Mouse (Mus musculus): ENCODE measurements around the gene Ypel3. TPM values are rescaled to one million over a fixed set of nuclear protein-coding genes. Genes with fewer than 3 reads are reported as not detected.
"Not testable (repeated sequence)": the region's sequence is repeated elsewhere in the genome, so short reads cannot be mapped to it uniquely, and the experiment has no call there.

Ypel3 gene
- total RNA-seq (2012; rRNA removed), result 19.4 and 20.8 TPM in 2 replicates

DNA sequence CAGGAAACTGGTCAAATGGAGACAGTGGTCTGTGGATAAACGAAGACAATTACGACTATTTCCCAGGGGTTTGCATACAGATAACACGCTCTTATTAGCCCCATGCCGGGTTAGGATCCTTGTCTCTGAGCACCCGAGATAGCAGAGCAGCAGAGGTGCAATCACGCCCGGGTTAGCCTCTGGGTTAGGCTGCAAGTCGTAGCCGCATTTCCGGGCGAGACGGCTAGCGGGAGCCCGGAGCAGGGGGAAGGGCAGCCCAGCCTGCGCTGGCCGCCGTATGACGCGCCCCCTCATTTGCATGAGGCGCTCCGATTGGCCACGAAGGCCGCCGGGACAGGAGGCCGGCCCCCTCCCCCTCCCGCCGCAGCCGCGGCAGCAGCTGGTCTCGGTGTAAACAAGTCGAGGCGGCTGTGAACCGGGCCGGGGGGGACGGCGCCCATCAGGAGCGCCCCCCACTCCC, at the start of gene Ypel3:
Ypel3 (plus strand) TSS at position 358 of the 460 bp plus-strand sequence.
- H3K4me1 ChIP-seq (ENCODE audit: control insufficient read depth in 2 of 2, insufficient read depth in 2 of 2, low read length in 2 of 2, poor library complexity in 1 of 2), result peaks cover 5 to 23% of the 10 kb centered on the region in 2 experiments
- peaks cover 2% of the 10 kb centered on the region; the same call in 1 of the 2 replicates for H3K36me3 ChIP-seq (ENCODE audit: control insufficient read depth, insufficient read depth, low read length, poor library complexity, severe bottlenecking)
- in situ Hi-C loops (cut with MboI; ENCODE audit: low sequenced_read_pairs in 2 of 2, unreplicated experiment in 2 of 2), result no loop called here
- peak within 1 kb of the TSS; percentile 74 to 85 for H3K4me3 ChIP-seq (ENCODE audit: insufficient read depth in 1 of 2, low read depth in 1 of 2, low read length in 2 of 2, poor library complexity in 1 of 2, severe bottlenecking in 1 of 2)
- TF ChIP-seq MAFK (IDR thresholded peaks at IDR 0.05; ENCODE audit: insufficient read depth, low read depth, low read length) (no peak), ZNF384 (IDR thresholded peaks at IDR 0.05; ENCODE audit: low read depth, low read length) (no peak), HCFC1 (IDR thresholded peaks at IDR 0.05; ENCODE audit: borderline replicate concordance, insufficient read depth, low read length) (0 out of 2 replicates have a peak, but pooled peaks have one; percentile 5)
- H3K9ac ChIP-seq (ENCODE audit: insufficient read depth, low read depth, low read length, poor library complexity, severe bottlenecking), result peak within 1 kb of the TSS; percentile 77
- peak; percentile 62 for DNase-seq (ENCODE audit: low read depth, low spot score)
- no peaks in the 10 kb centered on the region for H3K9me3 ChIP-seq (ENCODE audit: control insufficient read depth, insufficient read depth, low read depth, low read length)
- H3K27ac ChIP-seq (ENCODE audit: insufficient read depth, low read depth, low read length, poor library complexity, severe bottlenecking), result peak within 1 kb of the TSS; percentile 5

DNA sequence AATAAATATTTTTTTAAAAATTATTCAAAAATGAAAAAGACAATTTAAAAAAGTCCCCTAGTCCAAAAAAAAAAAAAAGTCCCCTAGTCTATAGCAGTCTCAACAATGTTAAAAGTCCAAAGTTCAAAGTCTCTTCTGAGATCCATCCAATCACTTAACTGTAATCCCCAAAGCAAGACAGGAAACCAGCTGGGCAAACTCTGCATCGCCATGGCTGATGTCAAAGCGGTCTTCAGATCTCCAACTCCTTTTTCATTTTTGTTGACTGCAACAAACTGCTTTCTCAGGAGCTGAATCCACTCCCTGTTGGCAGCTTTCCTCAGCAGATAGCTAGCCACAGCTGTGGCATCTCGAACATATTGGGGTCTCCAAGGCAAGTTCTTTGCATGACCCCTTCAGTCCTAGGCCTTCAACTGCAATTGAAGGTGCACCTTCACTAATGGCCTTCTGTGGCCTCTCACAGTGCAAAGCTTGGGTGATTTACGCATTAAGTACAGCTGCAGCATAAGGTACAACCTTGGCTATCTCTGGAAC, 46.4 kb upstream of the Ypel3 start:
- H3K9ac ChIP-seq (ENCODE audit: insufficient read depth, low read depth, low read length, poor library complexity, severe bottlenecking); H3K4me3 ChIP-seq (ENCODE audit: insufficient read depth in 1 of 2, low read depth in 1 of 2, low read length in 2 of 2, poor library complexity in 1 of 2, severe bottlenecking in 1 of 2); H3K9me3 ChIP-seq (ENCODE audit: control insufficient read depth, insufficient read depth, low read depth, low read length); H3K27ac ChIP-seq (ENCODE audit: insufficient read depth, low read depth, low read length, poor library complexity, severe bottlenecking); H3K4me1 ChIP-seq (ENCODE audit: control insufficient read depth in 2 of 2, insufficient read depth in 2 of 2, low read length in 2 of 2, poor library complexity in 1 of 2); H3K36me3 ChIP-seq (ENCODE audit: control insufficient read depth, insufficient read depth, low read length, poor library complexity, severe bottlenecking); DNase-seq (ENCODE audit: low read depth, low spot score); in situ Hi-C loops (cut with MboI; ENCODE audit: low sequenced_read_pairs in 2 of 2, unreplicated experiment in 2 of 2): not testable (repeated sequence)

DNA sequence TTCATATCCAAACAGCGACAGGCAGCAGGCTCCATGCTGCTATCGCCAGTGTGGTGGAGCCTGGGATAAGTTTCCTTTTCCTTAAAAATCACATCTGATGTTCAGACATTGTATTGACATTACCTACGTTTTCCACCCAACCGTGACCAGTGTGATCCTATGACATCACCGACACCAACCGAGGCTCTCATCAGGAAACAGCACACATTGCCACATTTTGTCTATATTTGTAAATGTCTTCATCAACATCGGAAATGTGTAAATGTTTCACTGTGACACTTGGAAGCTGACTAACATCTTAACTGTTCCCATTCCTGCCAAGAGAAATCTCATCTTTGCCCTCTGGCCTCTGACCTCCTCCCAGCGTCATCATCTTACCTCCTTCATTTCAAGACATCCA, 40.6 kb upstream of the Ypel3 start:
- H3K9ac ChIP-seq (ENCODE audit: insufficient read depth, low read depth, low read length, poor library complexity, severe bottlenecking), result no peak overlapping the region
- H3K9me3 ChIP-seq (ENCODE audit: control insufficient read depth, insufficient read depth, low read depth, low read length), result no peaks in the 10 kb centered on the region
- H3K4me3 ChIP-seq (ENCODE audit: insufficient read depth in 1 of 2, low read depth in 1 of 2, low read length in 2 of 2, poor library complexity in 1 of 2, severe bottlenecking in 1 of 2), result no peak overlapping the region
- no peaks in the 10 kb centered on the region; a peak in 1 of 4 replicates for H3K4me1 ChIP-seq (ENCODE audit: control insufficient read depth in 2 of 2, insufficient read depth in 2 of 2, low read length in 2 of 2, poor library complexity in 1 of 2)
- no peak for TF ChIP-seq CHD2 (IDR thresholded peaks at IDR 0.05; ENCODE audit: low read depth, low read length)
- no peak for TF ChIP-seq ZC3H11A (IDR thresholded peaks at IDR 0.05; ENCODE audit: borderline replicate concordance, low read depth, low read length)
- no peak for TF ChIP-seq ZNF384 (IDR thresholded peaks at IDR 0.05; ENCODE audit: low read depth, low read length)
- no peak for TF ChIP-seq MAFK (IDR thresholded peaks at IDR 0.05; ENCODE audit: insufficient read depth, low read depth, low read length)
- TF ChIP-seq HCFC1 (IDR thresholded peaks at IDR 0.05; ENCODE audit: borderline replicate concordance, insufficient read depth, low read length), result no peak
- no peak overlapping the region for H3K27ac ChIP-seq (ENCODE audit: insufficient read depth, low read depth, low read length, poor library complexity, severe bottlenecking)
- no peak for DNase-seq (ENCODE audit: low read depth, low spot score)
- H3K36me3 ChIP-seq (ENCODE audit: control insufficient read depth, insufficient read depth, low read length, poor library complexity, severe bottlenecking), result no peaks in the 10 kb centered on the region
- in situ Hi-C loops (cut with MboI; ENCODE audit: low sequenced_read_pairs in 2 of 2, unreplicated experiment in 2 of 2), result no loop called here

DNA sequence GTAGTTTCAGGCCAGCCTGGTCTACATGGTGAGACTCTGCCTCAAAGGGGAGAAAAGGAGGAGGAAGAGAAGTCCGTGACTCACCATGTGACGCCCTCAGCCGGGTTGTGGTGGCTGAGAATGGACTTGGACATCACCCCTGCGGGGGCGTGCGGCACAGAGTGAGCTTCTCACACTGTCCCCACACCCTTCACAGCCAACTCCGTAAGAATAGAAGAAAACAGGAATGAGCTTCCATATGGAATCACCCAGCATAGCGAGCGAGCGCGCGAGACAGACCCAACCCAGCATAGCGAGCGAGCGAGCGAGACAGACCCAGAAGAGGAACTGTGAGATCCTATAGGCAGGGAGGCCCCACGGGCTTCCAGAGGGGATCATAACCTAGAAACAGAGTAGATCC, 37.2 kb upstream of the Ypel3 start:
- H3K9me3 ChIP-seq (ENCODE audit: control insufficient read depth, insufficient read depth, low read depth, low read length), result no peaks in the 10 kb centered on the region
- TF ChIP-seq CHD2 (IDR thresholded peaks at IDR 0.05; ENCODE audit: low read depth, low read length) (no peak), ZC3H11A (IDR thresholded peaks at IDR 0.05; ENCODE audit: borderline replicate concordance, low read depth, low read length) (no peak), MAFK (IDR thresholded peaks at IDR 0.05; ENCODE audit: insufficient read depth, low read depth, low read length) (no peak), ZNF384 (IDR thresholded peaks at IDR 0.05; ENCODE audit: low read depth, low read length) (no peak), HCFC1 (IDR thresholded peaks at IDR 0.05; ENCODE audit: borderline replicate concordance, insufficient read depth, low read length) (no peak)
- H3K27ac ChIP-seq (ENCODE audit: insufficient read depth, low read depth, low read length, poor library complexity, severe bottlenecking), result no peak overlapping the region
- H3K36me3 ChIP-seq (ENCODE audit: control insufficient read depth, insufficient read depth, low read length, poor library complexity, severe bottlenecking), result no peaks in the 10 kb centered on the region
- H3K4me1 ChIP-seq (ENCODE audit: control insufficient read depth in 2 of 2, insufficient read depth in 2 of 2, low read length in 2 of 2, poor library complexity in 1 of 2), result peaks cover 0 to 4% of the 10 kb centered on the region in 2 experiments; a peak in 1 of 4 replicates
- in situ Hi-C loops (cut with MboI; ENCODE audit: low sequenced_read_pairs in 2 of 2, unreplicated experiment in 2 of 2), result no loop called here
- H3K9ac ChIP-seq (ENCODE audit: insufficient read depth, low read depth, low read length, poor library complexity, severe bottlenecking), result no peak overlapping the region
- no peak overlapping the region for H3K4me3 ChIP-seq (ENCODE audit: insufficient read depth in 1 of 2, low read depth in 1 of 2, low read length in 2 of 2, poor library complexity in 1 of 2, severe bottlenecking in 1 of 2)
- no peak for DNase-seq (ENCODE audit: low read depth, low spot score)

DNA sequence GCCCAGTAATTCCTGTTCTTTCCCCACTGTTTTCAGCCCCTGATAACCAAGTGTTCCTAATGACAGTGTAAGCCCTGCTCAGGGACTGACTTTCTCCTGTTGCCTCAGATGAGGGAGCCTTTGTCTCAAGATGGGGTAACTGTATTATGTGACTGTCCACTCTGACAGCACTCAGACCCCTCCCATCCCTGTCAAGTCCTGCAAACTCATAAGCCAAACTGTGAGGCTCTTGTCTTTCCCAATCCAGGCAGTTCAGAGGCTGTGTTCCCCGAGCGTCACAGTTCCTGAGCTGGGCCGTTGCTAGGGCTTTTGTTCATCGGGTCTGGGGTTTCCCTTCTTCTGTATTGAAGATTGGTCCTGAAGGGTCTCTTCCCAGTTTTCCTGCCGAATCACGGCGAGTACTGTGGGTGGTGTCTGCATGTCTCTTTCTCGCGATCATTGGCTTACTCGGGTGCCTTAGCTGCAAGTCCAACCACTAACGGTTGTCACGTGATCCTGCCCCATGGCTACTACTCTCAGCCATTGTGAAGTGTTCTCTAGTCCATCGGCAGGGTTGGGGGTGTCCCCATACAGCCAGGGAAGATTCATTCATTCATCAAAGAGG, 36.5 kb upstream of the Ypel3 start:
- Histone ChIP-seq H3K27ac (ENCODE audit: insufficient read depth, low read depth, low read length, poor library complexity, severe bottlenecking) (no peak overlapping the region), H3K4me1 (ENCODE audit: control insufficient read depth in 2 of 2, insufficient read depth in 2 of 2, low read length in 2 of 2, poor library complexity in 1 of 2) (peaks cover 0 to 4% of the 10 kb centered on the region in 2 experiments; a peak in 1 of 4 replicates), H3K9me3 (ENCODE audit: control insufficient read depth, insufficient read depth, low read depth, low read length) (no peaks in the 10 kb centered on the region), H3K36me3 (ENCODE audit: control insufficient read depth, insufficient read depth, low read length, poor library complexity, severe bottlenecking) (no peaks in the 10 kb centered on the region), H3K9ac (ENCODE audit: insufficient read depth, low read depth, low read length, poor library complexity, severe bottlenecking) (no peak overlapping the region), H3K4me3 (ENCODE audit: insufficient read depth in 1 of 2, low read depth in 1 of 2, low read length in 2 of 2, poor library complexity in 1 of 2, severe bottlenecking in 1 of 2) (no peak overlapping the region)
- TF ChIP-seq HCFC1 (IDR thresholded peaks at IDR 0.05; ENCODE audit: borderline replicate concordance, insufficient read depth, low read length) (no peak), MAFK (IDR thresholded peaks at IDR 0.05; ENCODE audit: insufficient read depth, low read depth, low read length) (no peak), ZC3H11A (IDR thresholded peaks at IDR 0.05; ENCODE audit: borderline replicate concordance, low read depth, low read length) (no peak), CHD2 (IDR thresholded peaks at IDR 0.05; ENCODE audit: low read depth, low read length) (no peak), ZNF384 (IDR thresholded peaks at IDR 0.05; ENCODE audit: low read depth, low read length) (no peak)
- in situ Hi-C loops (cut with MboI; ENCODE audit: low sequenced_read_pairs in 2 of 2, unreplicated experiment in 2 of 2), result no loop called here
- DNase-seq (ENCODE audit: low read depth, low spot score), result no peak

All from ES-E14 (cell line).